Mouse (Mus musculus): ENCODE measurements around the gene Nln.

The Nln gene

DNA sequence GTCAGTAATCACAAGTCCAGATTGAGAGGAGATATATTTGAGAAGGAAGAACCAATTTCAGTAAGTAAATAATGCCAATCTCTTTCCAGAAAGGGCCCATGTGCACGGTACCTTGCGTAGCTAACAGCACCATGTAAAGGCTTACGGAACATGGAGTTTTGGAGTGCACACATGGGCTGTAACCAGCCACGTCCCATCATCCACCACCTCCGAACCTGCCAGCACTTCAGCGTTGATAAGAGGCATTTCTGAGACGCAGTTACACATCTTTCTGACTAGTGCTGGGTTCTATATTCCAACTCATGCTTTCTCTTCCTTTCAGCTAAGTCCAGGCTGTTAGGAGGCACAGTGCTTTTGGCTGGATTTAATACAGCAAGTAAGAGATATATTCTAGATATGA, 12.2 kb downstream of the Nln start:
- in situ Hi-C loops (cut with MboI, MseI), result no loop called here

DNA sequence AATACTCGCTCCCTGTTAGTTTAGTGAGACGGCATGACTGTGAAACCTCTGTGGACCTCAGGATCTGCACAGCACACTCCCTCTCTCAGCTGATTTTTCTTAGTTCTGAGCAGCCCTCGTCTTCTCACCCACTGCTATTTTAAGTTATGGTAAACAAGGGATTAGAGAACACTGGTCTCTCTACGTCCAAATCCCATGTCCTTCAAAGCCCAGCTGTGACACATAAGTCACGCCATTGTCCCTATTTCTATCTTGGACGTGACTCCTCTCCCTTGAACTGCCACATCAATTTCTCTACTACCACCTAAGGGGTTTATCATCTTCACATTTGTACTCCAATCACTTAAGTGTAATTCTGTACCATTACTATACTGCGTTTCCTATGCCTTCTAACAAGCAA, 13.5 kb downstream of the Nln start:
- in situ Hi-C loops (cut with MboI, MseI), result no loop called here

GRCm38 (mm10) chr13:104094531-104095385, 14.7 kb downstream of the Nln start:
- in situ Hi-C loops (cut with MboI, MseI), result no loop called here

DNA sequence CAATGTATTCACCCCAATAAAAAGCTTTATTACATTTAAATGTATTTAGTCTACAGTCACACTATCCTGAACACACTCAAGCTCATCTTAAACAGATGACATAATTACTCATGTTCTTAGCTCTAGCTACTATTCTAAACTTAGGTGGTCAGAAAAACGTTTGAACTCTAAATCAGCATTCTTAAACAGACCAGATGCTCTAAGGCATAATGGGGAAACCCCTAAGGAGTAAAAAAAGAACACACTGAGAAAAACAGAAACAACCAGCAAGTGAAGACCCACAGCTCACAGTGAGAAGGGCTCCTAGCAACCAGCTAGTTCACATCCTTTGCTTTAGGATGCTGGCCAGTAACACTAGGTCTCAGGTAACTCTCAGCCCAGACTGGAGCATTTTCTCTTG, 17.7 kb downstream of the Nln start:
- in situ Hi-C loops (cut with MboI, MseI), result no loop called here

GRCm38 (mm10) chr13:104089387-104089786, 20.0 kb downstream of the Nln start:
- in situ Hi-C loops (cut with MboI, MseI), result loop anchor here (10.0 kb wide), 1 partner anchor 305 kb away; no protein-coding TSS in a partner anchor

- in situ Hi-C loops (cut with MboI, MseI), result loop anchor here (10.0 kb wide), 1 partner anchor 300 kb away; no protein-coding TSS in a partner anchor
Observed at GRCm38 (mm10) chr13:104084600-104084999, 24.8 kb downstream of the Nln start.

GRCm38 (mm10) chr13:104082504-104082903, 26.9 kb downstream of the Nln start:
- in situ Hi-C loops (cut with MboI, MseI), result loop anchor here (10.0 kb wide), 1 partner anchor 298 kb away; no protein-coding TSS in a partner anchor

DNA sequence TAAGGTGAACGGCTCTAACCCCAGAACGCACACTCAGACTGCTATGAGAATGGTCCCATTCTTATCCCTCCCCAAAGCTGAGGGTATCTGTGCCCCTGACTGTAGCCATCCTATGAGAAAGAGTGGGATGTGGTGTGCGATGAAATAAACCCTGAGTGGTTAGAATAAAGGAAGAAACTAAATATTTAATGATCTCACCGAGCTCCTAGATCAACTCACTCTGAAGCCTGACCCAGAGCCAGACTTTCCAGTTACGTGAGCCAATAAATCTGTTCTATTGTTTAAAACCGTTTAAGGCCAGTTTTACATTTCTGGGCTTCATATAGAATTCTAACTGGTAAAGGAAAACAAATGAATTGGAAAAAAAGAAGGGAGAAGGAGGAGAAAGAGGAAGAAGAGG, 32.4 kb downstream of the Nln start:
- in situ Hi-C loops (cut with MboI, MseI), result loop anchor here (10.0 kb wide), 1 partner anchor 1152 kb away; no protein-coding TSS in a partner anchor

- in situ Hi-C loops (cut with MboI, MseI), result loop anchor here (10.0 kb wide), 1 partner anchor 1150 kb away; no protein-coding TSS in a partner anchor
Observed at GRCm38 (mm10) chr13:104074731-104075130, 34.7 kb downstream of the Nln start.

GRCm38 (mm10) chr13:104074230-104074629, 35.2 kb downstream of the Nln start:
- in situ Hi-C loops (cut with MboI, MseI), result loop anchor here (10.0 kb wide), 1 partner anchor 1149 kb away; no protein-coding TSS in a partner anchor

DNA sequence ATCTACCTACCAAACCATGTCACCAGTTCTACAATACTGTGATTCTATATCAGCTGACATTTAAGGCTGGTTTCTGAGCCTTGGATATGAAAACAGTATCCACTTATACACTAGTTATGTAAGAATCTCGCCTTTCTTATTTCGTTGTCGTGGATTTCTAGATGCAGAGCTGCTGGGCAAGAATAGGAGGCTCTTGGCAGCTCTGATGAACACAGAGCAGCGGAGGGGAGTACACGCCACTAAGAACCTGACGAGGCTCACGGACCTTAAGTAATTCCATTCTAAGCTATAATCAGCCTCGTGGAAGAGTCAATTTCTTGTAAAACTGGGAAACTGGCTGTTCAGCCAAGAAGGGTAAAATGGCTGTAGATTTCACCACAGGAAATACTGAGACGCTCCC, 37.1 kb downstream of the Nln start:
- in situ Hi-C loops (cut with MboI, MseI), result loop anchor here (10.0 kb wide), 1 partner anchor 1148 kb away; no protein-coding TSS in a partner anchor

DNA sequence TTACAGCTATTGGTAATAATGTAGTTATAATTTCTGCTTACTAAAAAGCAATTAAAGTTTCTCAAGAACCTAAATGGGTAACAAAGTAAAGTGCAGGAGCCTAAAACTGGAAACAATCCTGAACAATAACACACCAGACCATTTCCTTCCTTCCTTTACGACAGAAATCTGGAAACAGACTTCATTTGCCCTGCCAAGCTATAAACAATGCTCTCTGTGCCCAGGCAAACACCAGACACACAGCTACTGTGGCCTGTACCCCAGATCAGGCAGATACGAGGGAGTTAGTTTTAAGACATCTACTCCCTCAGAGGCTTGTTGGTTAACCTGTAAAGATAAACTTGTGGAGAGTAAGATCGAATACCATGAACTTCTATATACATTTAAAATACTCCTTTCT, 38.7 kb downstream of the Nln start:
- in situ Hi-C loops (cut with MboI, MseI), result loop anchor here (10.0 kb wide), 1 partner anchor 1146 kb away; no protein-coding TSS in a partner anchor

GRCm38 (mm10) chr13:104069216-104069615, 40.2 kb downstream of the Nln start:
- in situ Hi-C loops (cut with MboI, MseI), result no loop called here

DNA sequence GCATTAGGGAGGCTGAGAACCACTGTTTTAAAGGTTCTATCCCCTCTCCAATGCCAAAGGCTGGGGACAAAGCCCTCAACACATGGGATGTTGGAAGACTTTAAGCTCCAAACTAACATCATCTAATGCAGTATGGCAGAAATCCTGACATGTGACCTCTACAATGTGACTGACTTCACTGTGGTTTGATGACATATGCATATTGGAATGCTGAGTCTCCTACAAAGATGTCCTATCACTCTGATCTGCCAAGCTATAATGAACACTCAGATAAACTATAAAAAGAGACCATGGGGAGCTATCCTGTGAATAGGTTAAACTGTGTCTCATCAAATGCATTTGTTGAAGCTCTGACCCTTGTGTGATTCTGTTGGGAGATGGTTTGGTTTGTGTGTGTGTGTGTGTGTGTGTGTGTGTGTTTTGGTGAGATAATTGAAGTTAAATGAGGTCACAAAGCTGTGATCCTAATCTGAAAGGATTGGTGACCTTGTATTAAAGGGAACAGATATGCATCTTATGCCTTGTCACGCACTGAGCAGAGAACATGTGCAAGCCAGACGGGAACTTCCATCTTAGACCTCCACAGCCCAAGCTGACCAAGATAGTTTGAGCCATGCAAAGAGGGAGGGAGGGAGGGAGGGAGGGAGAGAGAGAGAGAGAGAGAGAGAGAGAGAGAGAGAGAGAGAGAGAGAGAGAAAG, 43.6 kb downstream of the Nln start:
- in situ Hi-C loops (cut with MboI, MseI), result no loop called here

DNA sequence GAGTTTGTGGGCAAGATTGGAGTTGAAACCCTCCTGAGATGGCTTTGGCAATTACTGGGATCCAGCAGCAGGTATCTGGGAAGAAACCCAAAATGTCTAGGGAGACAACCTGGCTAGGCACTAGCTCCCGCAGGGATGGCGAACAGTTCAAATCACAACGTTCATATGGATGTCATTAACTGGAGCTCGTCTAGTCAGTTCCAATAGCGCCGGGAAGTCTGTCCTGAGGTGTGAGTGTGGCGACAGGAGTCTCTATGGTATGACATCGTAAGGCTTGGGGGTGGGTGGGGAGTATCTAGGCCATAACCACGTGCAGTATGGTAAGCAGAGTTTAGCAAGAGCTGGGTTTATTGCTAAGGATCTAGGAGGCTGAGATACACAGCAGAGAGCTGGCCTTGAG, 46.4 kb downstream of the Nln start:
- in situ Hi-C loops (cut with MboI, MseI), result no loop called here

DNA sequence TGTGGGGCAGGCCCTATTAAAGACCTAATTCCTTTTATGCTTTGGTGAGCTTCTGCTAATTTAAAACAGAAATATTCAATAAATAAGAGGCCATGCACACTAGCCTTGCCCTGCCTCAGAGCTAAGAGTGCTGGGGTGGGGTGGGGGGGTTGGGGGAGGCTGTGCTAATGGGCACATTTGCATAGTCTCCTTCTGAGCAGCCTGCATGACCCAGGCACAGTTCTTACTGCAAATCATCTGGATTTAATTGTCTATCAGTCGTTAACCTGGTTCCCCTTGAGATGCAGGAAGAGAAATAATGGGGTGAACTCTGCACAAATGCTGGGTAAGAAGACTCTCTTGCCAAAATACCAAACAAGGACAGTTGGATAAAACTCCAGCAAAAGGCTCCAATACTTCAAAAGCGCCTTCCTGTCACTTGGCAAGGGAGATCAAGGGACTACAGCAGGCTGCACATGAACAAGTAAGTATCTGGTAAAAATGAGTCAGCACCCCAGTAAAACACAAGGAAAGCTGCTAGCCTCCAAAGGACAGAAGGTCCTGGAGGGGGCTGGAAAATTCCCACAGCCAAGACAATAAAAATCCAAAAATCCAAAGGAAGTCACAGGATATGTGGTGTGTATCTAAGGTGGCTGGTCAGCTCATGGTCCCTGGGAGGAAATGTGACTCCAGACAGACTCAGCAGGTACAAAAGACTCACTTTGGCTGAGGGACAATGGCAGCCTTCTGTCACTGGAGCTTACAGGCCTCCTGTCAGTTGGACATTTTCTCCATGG, 47.3 kb downstream of the Nln start:
- in situ Hi-C loops (cut with MboI, MseI), result no loop called here

- in situ Hi-C loops (cut with MboI, MseI), result no loop called here
Observed at GRCm38 (mm10) chr13:104060231-104060630, 49.2 kb downstream of the Nln start.

DNA sequence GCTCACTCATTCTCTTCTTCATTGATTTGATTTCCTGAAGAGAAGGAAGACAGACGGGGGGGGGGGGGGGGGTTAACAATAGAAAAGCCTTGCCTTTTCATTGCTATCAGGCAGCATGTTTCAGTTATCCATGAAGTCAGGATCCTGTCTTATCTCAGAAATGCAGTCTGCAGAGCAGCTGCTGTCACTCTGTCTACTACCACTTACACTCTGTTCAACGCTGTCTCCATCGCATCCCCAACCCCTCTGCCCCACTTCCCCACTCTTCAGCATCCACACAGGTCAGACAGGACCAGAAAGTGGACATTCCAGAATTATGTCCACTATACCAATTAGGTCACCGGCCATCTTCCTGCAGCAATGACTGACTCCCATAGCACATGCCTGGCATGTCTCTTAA, 49.9 kb downstream of the Nln start:
- in situ Hi-C loops (cut with MboI, MseI), result no loop called here

GRCm38 (mm10) chr13:104058761-104059160, 50.7 kb downstream of the Nln start:
- in situ Hi-C loops (cut with MboI, MseI), result no loop called here

GRCm38 (mm10) chr13:104052271-104052753, 57.1 kb downstream of the Nln start:
- in situ Hi-C loops (cut with MboI, MseI), result no loop called here

DNA sequence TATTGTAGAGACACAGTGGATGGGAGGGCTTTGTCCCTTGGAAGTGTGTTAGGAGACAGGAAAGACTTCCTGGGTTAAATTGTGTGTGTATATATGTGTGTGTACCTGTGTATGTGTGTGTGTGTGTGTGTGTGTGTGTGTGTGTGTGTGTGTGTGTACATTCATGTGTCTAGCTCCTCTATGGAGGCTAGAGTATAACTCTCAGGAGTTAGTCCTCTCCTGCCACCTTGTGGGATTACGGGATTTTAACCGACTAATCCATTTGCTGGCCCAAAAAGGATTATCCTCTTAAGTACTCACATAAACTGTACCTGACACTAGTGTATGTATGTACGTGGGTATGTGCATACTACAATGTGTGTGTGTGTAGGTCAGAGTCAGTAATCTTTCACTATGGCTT, 60.6 kb downstream of the Nln start:
- in situ Hi-C loops (cut with MboI, MseI), result no loop called here

GRCm38 (mm10) chr13:104045108-104045507, 64.3 kb downstream of the Nln start:
- in situ Hi-C loops (cut with MboI, MseI), result no loop called here
